Comparison of ENCODE assay signal across 21 mouse cellular contexts in genomic region chr2:137262911-137263310, GRCm38 (mm10).
DNase-seq lines count a peak whose midpoint lies in the region; ATAC-seq and TF ChIP-seq lines count a peak whose summit lies in the region.
"Had no signal": no experiment of that assay in that cellular context is flagged by ENCODE, and none has a peak within 500 bp of the region (broad histone marks: within the 10 kb centered on the region; RNA-seq: fewer than 3 reads in every experiment).

No protein-coding gene starts in this region.

- intact Hi-C loops in heart, adult 2 months (cut with DNase I) = no loop called here
- intact Hi-C loops in heart, postnatal 10 days (cut with DNase I) = no loop called here

- no peaks in the 10 kb centered on the region for H3K36me3 ChIP-seq in heart, adult 2 months (ENCODE audit: control insufficient read depth, insufficient read depth, low read length)
- H3K36me3 ChIP-seq in hindbrain, embryonic 14.5 days (replicated peaks; ENCODE audit: control insufficient read depth, insufficient read depth) = no peaks in the 10 kb centered on the region
- H3K36me3 ChIP-seq: embryonic facial prominence, embryonic 13.5 days; forebrain, embryonic 10.5 days; limb, embryonic 13.5 days; liver, embryonic 13.5 days; midbrain, embryonic 12.5 days; neural tube, embryonic 12.5 days had no signal

- H3K9me3 ChIP-seq in hindbrain, embryonic 14.5 days (ENCODE audit: control insufficient read depth, low read length) = no peaks in the 10 kb centered on the region
- H3K9me3 ChIP-seq: embryonic facial prominence, embryonic 13.5 days; forebrain, embryonic 10.5 days; limb, embryonic 13.5 days; liver, embryonic 13.5 days; midbrain, embryonic 12.5 days; neural tube, embryonic 12.5 days had no signal

- DNase-seq in heart, adult 2 months = peak; percentile 20 to 25
- DNase-seq in heart, postnatal 4 days = no peak
- DNase-seq in 3T3-L1 (ENCODE audit: low read depth, low spot score) (peak; percentile 76), adipocyte (ENCODE audit: low spot score) (peak; percentile 70)
- DNase-seq in heart, postnatal 10 days = peak; percentile 14 to 19
- DNase-seq in embryo, embryonic 9.5 days (ENCODE audit: extremely low spot score) = no peak
- no peak for DNase-seq in hindbrain, embryonic 14.5 days (ENCODE audit: low spot score)
- DNase-seq: adrenal gland, adult 8-10 months; cerebellum, adult 9-11 months; kidney, adult 11 months; kidney, postnatal 10 days; liver, embryonic 13.5 days; lung, embryonic 14.5 days; right cerebral cortex, adult 18-20 months; thymus, postnatal 25 days had no signal

- no peak overlapping the region for H3K27ac ChIP-seq in heart, adult 2 months
- no peak overlapping the region for H3K27ac ChIP-seq in hindbrain, embryonic 14.5 days
- H3K27ac ChIP-seq: embryonic facial prominence, embryonic 13.5 days; forebrain, embryonic 10.5 days; hindbrain, postnatal 0 days; limb, embryonic 13.5 days; liver, embryonic 13.5 days; midbrain, embryonic 12.5 days; neural tube, embryonic 12.5 days had no signal

- H3K27me3 ChIP-seq in heart, adult 2 months (ENCODE audit: control insufficient read depth, insufficient read depth, low read length) = no peaks in the 10 kb centered on the region
- no peaks in the 10 kb centered on the region for H3K27me3 ChIP-seq in hindbrain, embryonic 14.5 days (ENCODE audit: control insufficient read depth, insufficient read depth, low read length)
- H3K27me3 ChIP-seq: embryonic facial prominence, embryonic 13.5 days; limb, embryonic 13.5 days; liver, embryonic 13.5 days; neural tube, embryonic 12.5 days had no signal

- no peaks in the 10 kb centered on the region for H3K79me2 ChIP-seq in heart, adult 2 months (replicated peaks; ENCODE audit: control insufficient read depth, insufficient read depth, low read length)

- 61% methylated on average over 2 of the region's 2 CpGs for WGBS in heart, adult 2 months
- WGBS in hindbrain, embryonic 14.5 days = 88% methylated on average over 2 of the region's 2 CpGs

- TF ChIP-seq CTCF in heart, adult 2 months (IDR thresholded peaks at IDR 0.05) = no peak

- no peak for TF ChIP-seq POLR2A in heart, adult 2 months (IDR thresholded peaks at IDR 0.05; ENCODE audit: insufficient read depth, low read depth, low read length)

- no peak for TF ChIP-seq EP300 in heart, adult 2 months (IDR thresholded peaks at IDR 0.05; ENCODE audit: insufficient read depth, low read depth, low read length)

- H3K4me1 ChIP-seq in heart, adult 2 months (ENCODE audit: control insufficient read depth, insufficient read depth, low read length) = no peaks in the 10 kb centered on the region
- no peaks in the 10 kb centered on the region for H3K4me1 ChIP-seq in hindbrain, embryonic 14.5 days (replicated peaks; ENCODE audit: control insufficient read depth, insufficient read depth, low read length)
- H3K4me1 ChIP-seq: embryonic facial prominence, embryonic 13.5 days; forebrain, embryonic 10.5 days; limb, embryonic 13.5 days; liver, embryonic 13.5 days; midbrain, embryonic 12.5 days; neural tube, embryonic 12.5 days had no signal

- no peak overlapping the region for H3K4me2 ChIP-seq in hindbrain, embryonic 14.5 days (replicated peaks)
- H3K4me2 ChIP-seq: embryonic facial prominence, embryonic 13.5 days; limb, embryonic 13.5 days; liver, embryonic 13.5 days; lung, embryonic 14.5 days; midbrain, embryonic 12.5 days; neural tube, embryonic 12.5 days had no signal

- H3K9ac ChIP-seq in heart, adult 2 months (ENCODE audit: low read depth, low read length) = no peak overlapping the region
- no peak overlapping the region for H3K9ac ChIP-seq in hindbrain, embryonic 14.5 days
- H3K9ac ChIP-seq: embryonic facial prominence, embryonic 13.5 days; limb, embryonic 13.5 days; liver, embryonic 13.5 days; lung, embryonic 14.5 days; midbrain, embryonic 12.5 days; neural tube, embryonic 12.5 days had no signal

- H3K4me3 ChIP-seq in heart, adult 2 months = no peak overlapping the region
- no peak overlapping the region for H3K4me3 ChIP-seq in hindbrain, embryonic 14.5 days (replicated peaks; ENCODE audit: low read length)
- H3K4me3 ChIP-seq: embryonic facial prominence, embryonic 13.5 days; forebrain, embryonic 10.5 days; limb, embryonic 13.5 days; liver, embryonic 13.5 days; midbrain, embryonic 12.5 days; neural tube, embryonic 12.5 days had no signal

- no peak for ATAC-seq in hindbrain, embryonic 14.5 days (ENCODE audit: low FRiP score)
- ATAC-seq: hindbrain, postnatal 0 days had no signal

Comparison
In these comparisons a context has a peak if more than half of its experiments do, and no peak if none do; other contexts are left out.
1. DNase-seq: peak in heart, adult 2 months (2 of 2), 3T3-L1 (single experiment), adipocyte (single experiment) and heart, postnatal 10 days (2 of 2); none in heart, postnatal 4 days (single experiment), embryo, embryonic 9.5 days (single experiment) and hindbrain, embryonic 14.5 days (single experiment).